Mouse (Mus musculus): ENCODE data around the gene Tnfrsf4. TPM values are rescaled to one million over a fixed set of nuclear protein-coding genes. Genes with fewer than 3 reads are reported as not detected.

Tnfrsf4 gene
- total and polyA plus RNA-seq, 2 experiments from 2014 or later: 0.49 to 2.6 TPM

GRCm38 (mm10) chr4:156053113-156053512 lies 39.5 kb downstream of the Tnfrsf4 start:
- DNase-seq (ENCODE audit: low spot score) (no peak), ATAC-seq (no peak)
- H3K9ac ChIP-seq (replicated peaks; ENCODE audit: low read length): no peak overlapping the region
- H3K27ac ChIP-seq: no peak overlapping the region
- 83% methylated on average over 4 of the region's 4 CpGs for WGBS
- no peaks in the 10 kb centered on the region for H3K36me3 ChIP-seq (ENCODE audit: insufficient read depth, low read length)
- no peaks in the 10 kb centered on the region for H3K4me1 ChIP-seq (ENCODE audit: insufficient read depth, low read length)
- no peak overlapping the region for H3K4me2 ChIP-seq (ENCODE audit: low read depth, low read length)
- H3K27me3 ChIP-seq (ENCODE audit: insufficient read depth, low read length): no peaks in the 10 kb centered on the region
- no peaks in the 10 kb centered on the region for H3K9me3 ChIP-seq (ENCODE audit: low read length)
- H3K4me3 ChIP-seq (ENCODE audit: low read length): no peak overlapping the region
- no peak for TF ChIP-seq CTCF (IDR thresholded peaks at IDR 0.05; ENCODE audit: low read depth)

GRCm38 (mm10) chr4:156054130-156054529 lies 40.5 kb downstream of the Tnfrsf4 start:
- no peak overlapping the region for H3K9ac ChIP-seq (replicated peaks; ENCODE audit: low read length)
- H3K4me1 ChIP-seq (ENCODE audit: insufficient read depth, low read length): no peaks in the 10 kb centered on the region
- H3K36me3 ChIP-seq (ENCODE audit: insufficient read depth, low read length): no peaks in the 10 kb centered on the region
- DNase-seq (ENCODE audit: low spot score) (no peak), ATAC-seq (no peak)
- H3K4me3 ChIP-seq (ENCODE audit: low read length): no peak overlapping the region
- no peak overlapping the region for H3K4me2 ChIP-seq (ENCODE audit: low read depth, low read length)
- TF ChIP-seq CTCF (IDR thresholded peaks at IDR 0.05; ENCODE audit: low read depth): no peak
- H3K27me3 ChIP-seq (ENCODE audit: insufficient read depth, low read length): no peaks in the 10 kb centered on the region
- no peak overlapping the region for H3K27ac ChIP-seq
- 87% methylated on average over 4 of the region's 4 CpGs for WGBS
- no peaks in the 10 kb centered on the region for H3K9me3 ChIP-seq (ENCODE audit: low read length)

GRCm38 (mm10) chr4:156054606-156055005 lies 41.0 kb downstream of the Tnfrsf4 start:
- DNase-seq (ENCODE audit: low spot score) (no peak), ATAC-seq (no peak)
- Histone ChIP-seq H3K27ac (no peak overlapping the region), H3K4me2 (ENCODE audit: low read depth, low read length) (no peak overlapping the region), H3K4me3 (ENCODE audit: low read length) (no peak overlapping the region), H3K9ac (replicated peaks; ENCODE audit: low read length) (no peak overlapping the region), H3K27me3 (ENCODE audit: insufficient read depth, low read length) (no peaks in the 10 kb centered on the region), H3K36me3 (ENCODE audit: insufficient read depth, low read length) (no peaks in the 10 kb centered on the region), H3K9me3 (ENCODE audit: low read length) (no peaks in the 10 kb centered on the region), H3K4me1 (ENCODE audit: insufficient read depth, low read length) (no peaks in the 10 kb centered on the region)
- 91% methylated on average over 6 of the region's 6 CpGs for WGBS
- TF ChIP-seq CTCF (IDR thresholded peaks at IDR 0.05; ENCODE audit: low read depth): no peak

- H3K27ac ChIP-seq: no peak overlapping the region
- WGBS: 92% methylated on average over 5 of the region's 5 CpGs
- ATAC-seq (no peak), DNase-seq (ENCODE audit: low spot score) (no peak)
- H3K4me2 ChIP-seq (ENCODE audit: low read depth, low read length): no peak overlapping the region
- no peak overlapping the region for H3K9ac ChIP-seq (replicated peaks; ENCODE audit: low read length)
- H3K9me3 ChIP-seq (ENCODE audit: low read length): no peaks in the 10 kb centered on the region
- H3K4me3 ChIP-seq (ENCODE audit: low read length): no peak overlapping the region
- H3K4me1 ChIP-seq (ENCODE audit: insufficient read depth, low read length): no peaks in the 10 kb centered on the region
- no peaks in the 10 kb centered on the region for H3K27me3 ChIP-seq (ENCODE audit: insufficient read depth, low read length)
- H3K36me3 ChIP-seq (ENCODE audit: insufficient read depth, low read length): no peaks in the 10 kb centered on the region
- no peak for TF ChIP-seq CTCF (IDR thresholded peaks at IDR 0.05; ENCODE audit: low read depth)
Measured at GRCm38 (mm10) chr4:156055173-156055572, 41.5 kb downstream of the Tnfrsf4 start.

GRCm38 (mm10) chr4:156057702-156058101 lies 44.1 kb downstream of the Tnfrsf4 start:
- H3K4me3 ChIP-seq (ENCODE audit: low read length): no peak overlapping the region
- H3K4me1 ChIP-seq (ENCODE audit: insufficient read depth, low read length): no peaks in the 10 kb centered on the region
- H3K9me3 ChIP-seq (ENCODE audit: low read length): no peaks in the 10 kb centered on the region
- WGBS: 66% methylated on average over 10 of the region's 10 CpGs
- DNase-seq (ENCODE audit: low spot score): no peak
- no peak overlapping the region for H3K9ac ChIP-seq (replicated peaks; ENCODE audit: low read length)
- TF ChIP-seq CTCF (IDR thresholded peaks at IDR 0.05; ENCODE audit: low read depth): no peak
- H3K27ac ChIP-seq: no peak overlapping the region
- no peaks in the 10 kb centered on the region for H3K36me3 ChIP-seq (ENCODE audit: insufficient read depth, low read length)
- H3K27me3 ChIP-seq (ENCODE audit: insufficient read depth, low read length): no peaks in the 10 kb centered on the region
- H3K4me2 ChIP-seq (ENCODE audit: low read depth, low read length): no peak overlapping the region
- no peak for ATAC-seq

- no peak for TF ChIP-seq CTCF (IDR thresholded peaks at IDR 0.05; ENCODE audit: low read depth)
- Histone ChIP-seq H3K27me3 (ENCODE audit: insufficient read depth, low read length) (no peaks in the 10 kb centered on the region), H3K4me1 (ENCODE audit: insufficient read depth, low read length) (no peaks in the 10 kb centered on the region), H3K4me2 (ENCODE audit: low read depth, low read length) (no peak overlapping the region), H3K4me3 (ENCODE audit: low read length) (no peak overlapping the region), H3K9me3 (ENCODE audit: low read length) (no peaks in the 10 kb centered on the region), H3K36me3 (ENCODE audit: insufficient read depth, low read length) (no peaks in the 10 kb centered on the region), H3K9ac (replicated peaks; ENCODE audit: low read length) (no peak overlapping the region), H3K27ac (no peak overlapping the region)
- DNase-seq (ENCODE audit: low spot score) (no peak), ATAC-seq (no peak)
- WGBS: 77% methylated on average over 9 of the region's 9 CpGs
Measured at GRCm38 (mm10) chr4:156058826-156059225, 45.2 kb downstream of the Tnfrsf4 start.

GRCm38 (mm10) chr4:156059261-156059660 lies 45.6 kb downstream of the Tnfrsf4 start, which contains the start of gene Ttll10:
Gene Ttll10, minus strand, starts transcription at chr4:156059414.
- WGBS: 53% methylated on average over 5 of the region's 5 CpGs
- Histone ChIP-seq H3K9ac (replicated peaks; ENCODE audit: low read length) (no peak within 1 kb of the TSS), H3K9me3 (ENCODE audit: low read length) (no peaks in the 10 kb centered on the region), H3K27ac (no peak within 1 kb of the TSS), H3K4me1 (ENCODE audit: insufficient read depth, low read length) (no peaks in the 10 kb centered on the region), H3K4me3 (ENCODE audit: low read length) (no peak within 1 kb of the TSS), H3K4me2 (ENCODE audit: low read depth, low read length) (no peak within 1 kb of the TSS), H3K36me3 (ENCODE audit: insufficient read depth, low read length) (no peaks in the 10 kb centered on the region), H3K27me3 (ENCODE audit: insufficient read depth, low read length) (no peaks in the 10 kb centered on the region)
- DNase-seq (ENCODE audit: low spot score) (no peak), ATAC-seq (no peak)
- TF ChIP-seq CTCF (IDR thresholded peaks at IDR 0.05; ENCODE audit: low read depth): no peak

All from hindbrain, postnatal 0 days (tissue).